Mouse (Mus musculus) G1E (cell line): ENCODE measurements around the gene Morn1.

ENCODE experiments used
- CTCF ChIP-seq: IDR thresholded peaks from 2 replicates; pipeline ENCODE4 v1.5.1; 2012; ENCODE audit warnings: low read depth, low read length, inconsistent platforms, mixed read lengths
- POLR2AphosphoS5 ChIP-seq: IDR thresholded peaks from 2 replicates; pipeline ENCODE4 v1.6.1; 2012; ENCODE audit warnings: low read depth, low read length, inconsistent platforms; ENCODE audit not compliant: insufficient replicate concordance

- TF ChIP-seq CTCF (no peak), POLR2AphosphoS5 (no peak)
Observed at GRCm38 (mm10) chr4:155134686-155135172, 48.4 kb downstream of the Morn1 start.
